Mouse (Mus musculus) splenic B cell, adult 2 months (primary cell): ENCODE measurements around the gene Lhx6.
"Not testable (repeated sequence)": the region's sequence is repeated elsewhere in the genome, so short reads cannot be mapped to it uniquely, and the experiment has no call there.

Source experiments
- DNase-seq: peaks from one replicate; pipeline ENCODE4 v3.0.0-alpha.2; 2011; ENCODE audit warnings: low read depth, low spot score
- H3K27me3 ChIP-seq: 2 replicates; pipeline ENCODE4 v1.6.1; 2012; ENCODE audit warnings: mild to moderate bottlenecking, low read length, moderate library complexity, mixed read lengths; ENCODE audit not compliant: control insufficient read depth, poor library complexity, insufficient read depth, severe bottlenecking
- H3K36me3 ChIP-seq: 2 replicates; pipeline ENCODE4 v1.6.1; 2012; ENCODE audit warnings: mild to moderate bottlenecking, low read length, moderate library complexity, mixed read lengths; ENCODE audit not compliant: control insufficient read depth, poor library complexity, insufficient read depth, severe bottlenecking

Gene Lhx6

DNA sequence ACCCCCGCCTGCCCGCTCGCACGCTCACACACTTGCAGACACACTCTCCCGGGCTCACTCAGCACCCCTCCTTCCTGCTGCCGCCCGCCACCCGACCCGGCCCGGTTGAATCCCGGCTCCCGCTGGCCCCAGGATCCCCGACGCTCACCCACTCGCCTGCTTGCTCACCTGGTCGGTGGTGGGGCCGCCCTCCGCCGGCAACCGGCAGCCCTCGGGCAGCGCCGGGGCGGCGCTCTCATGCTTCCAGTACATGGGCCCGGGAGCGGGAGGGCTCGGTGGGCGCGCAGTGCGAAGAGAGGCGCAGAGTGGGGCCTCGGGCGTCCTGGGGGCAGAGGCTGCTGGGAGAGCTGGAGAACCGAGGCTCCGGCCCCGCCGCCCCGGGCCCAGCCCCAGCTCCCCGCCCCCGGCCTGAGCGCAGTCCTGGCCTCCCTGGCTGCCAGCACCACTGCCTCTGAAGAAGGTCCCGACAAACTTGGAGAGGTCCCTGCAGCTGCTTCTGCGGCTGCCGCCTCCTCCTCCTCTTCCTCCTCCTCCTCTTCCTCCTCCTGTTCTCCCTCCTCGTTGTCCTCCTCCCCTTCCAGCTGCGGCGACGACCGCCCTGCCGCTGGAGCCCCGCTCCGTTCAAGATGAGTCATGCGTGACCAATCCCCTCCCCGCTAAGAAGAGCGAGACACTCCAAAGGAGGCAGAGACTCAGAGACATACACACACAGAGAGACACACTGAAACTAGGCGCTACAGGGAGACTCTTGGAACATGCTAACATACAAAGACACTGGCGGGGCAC, at the start of gene Lhx6:
Gene Lhx6, minus strand, starts transcription at position 453 of the 786 bp plus-strand sequence.
- H3K27me3 ChIP-seq = no peaks in the 10 kb centered on the region; the same call in 1 of the 2 replicates
- DNase-seq = no peak
- H3K36me3 ChIP-seq = no peaks in the 10 kb centered on the region

DNA sequence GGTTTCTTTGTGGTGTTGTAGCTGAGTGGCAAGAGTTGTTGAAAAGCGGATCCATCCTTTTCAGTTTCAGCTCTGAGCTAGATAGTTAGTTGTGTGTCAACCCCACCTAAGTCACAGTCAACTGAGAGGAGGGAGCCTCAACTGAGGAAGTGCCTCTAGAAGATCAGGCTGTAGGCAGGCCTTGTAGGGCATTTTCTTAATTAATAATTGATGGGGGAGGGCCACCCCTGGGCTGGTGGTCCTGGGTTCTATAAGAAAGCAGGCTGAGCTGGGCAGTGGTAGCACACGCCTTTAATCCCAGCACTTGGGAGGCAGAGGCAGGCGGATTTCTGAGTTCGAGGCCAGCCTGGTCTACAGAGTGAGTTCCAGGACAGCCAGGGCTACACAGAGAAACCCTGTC, 47.2 kb upstream of the Lhx6 start:
- H3K36me3 ChIP-seq, H3K27me3 ChIP-seq, DNase-seq: not testable (repeated sequence)

DNA sequence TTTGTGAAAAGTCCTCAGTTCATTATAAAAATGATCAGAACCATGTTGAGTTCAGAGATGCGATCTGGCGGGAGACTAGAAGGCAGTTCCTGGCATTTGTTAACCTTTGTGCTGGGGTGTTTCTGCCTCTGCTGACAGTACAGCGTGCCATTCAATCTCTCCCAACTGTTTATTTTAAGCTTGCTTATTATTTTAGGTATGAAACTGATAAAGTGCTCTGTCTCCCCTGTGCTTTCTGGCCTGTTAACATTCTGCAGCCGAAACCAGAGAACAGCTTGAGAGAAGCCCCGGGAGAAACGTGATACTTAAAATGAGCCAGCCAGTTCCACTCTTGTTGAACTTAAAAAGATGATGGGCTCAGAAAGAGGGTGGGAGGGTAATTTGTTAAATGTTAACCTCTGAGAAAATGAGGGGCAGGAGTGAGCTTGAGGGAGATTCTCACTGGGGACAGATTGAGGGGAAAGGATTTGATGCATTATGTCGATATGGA, 43.7 kb upstream of the Lhx6 start:
- 0 out of 2 replicates have a peak, but pooled peaks cover 6% of the 10 kb centered on the region for H3K36me3 ChIP-seq
- DNase-seq = no peak
- H3K27me3 ChIP-seq = no peaks in the 10 kb centered on the region

- Histone ChIP-seq H3K27me3 (no peaks in the 10 kb centered on the region), H3K36me3 (0 out of 2 replicates have a peak, but pooled peaks cover 2% of the 10 kb centered on the region)
- no peak for DNase-seq
Measured at GRCm38 (mm10) chr2:36139096-36139495, 33.9 kb upstream of the Lhx6 start.

GRCm38 (mm10) chr2:36136300-36136941, 31.2 kb upstream of the Lhx6 start, which contains the start of the genes Mrrf and Rbm18:
Mrrf (plus strand) TSS chr2:36136389.
Rbm18 (minus strand) TSS chr2:36136773.
- peak; percentile 92 for DNase-seq
- no peaks in the 10 kb centered on the region for H3K27me3 ChIP-seq
- peaks cover 2% of the 10 kb centered on the region for H3K36me3 ChIP-seq

DNA sequence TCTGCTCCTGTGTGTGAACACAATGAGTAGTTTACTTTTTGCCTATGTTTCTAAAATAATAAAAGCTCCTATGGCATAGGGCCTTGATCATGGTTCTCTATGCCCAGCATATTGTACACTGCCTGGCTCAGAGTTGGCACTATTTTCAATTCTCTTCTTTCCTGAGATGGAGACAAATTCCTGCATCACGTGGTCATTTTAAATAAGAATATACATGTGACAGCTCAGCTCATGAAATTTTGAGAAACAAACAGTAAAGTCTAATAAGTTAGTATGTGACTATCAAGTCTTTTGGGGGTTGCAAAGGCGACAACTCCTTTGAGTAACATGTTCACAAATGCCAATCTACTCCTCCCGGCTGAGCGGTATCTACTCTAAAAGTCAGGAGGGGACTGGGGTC, 30.7 kb upstream of the Lhx6 start:
- no peak for DNase-seq
- Histone ChIP-seq H3K36me3 (peaks cover 2% of the 10 kb centered on the region), H3K27me3 (no peaks in the 10 kb centered on the region)

DNA sequence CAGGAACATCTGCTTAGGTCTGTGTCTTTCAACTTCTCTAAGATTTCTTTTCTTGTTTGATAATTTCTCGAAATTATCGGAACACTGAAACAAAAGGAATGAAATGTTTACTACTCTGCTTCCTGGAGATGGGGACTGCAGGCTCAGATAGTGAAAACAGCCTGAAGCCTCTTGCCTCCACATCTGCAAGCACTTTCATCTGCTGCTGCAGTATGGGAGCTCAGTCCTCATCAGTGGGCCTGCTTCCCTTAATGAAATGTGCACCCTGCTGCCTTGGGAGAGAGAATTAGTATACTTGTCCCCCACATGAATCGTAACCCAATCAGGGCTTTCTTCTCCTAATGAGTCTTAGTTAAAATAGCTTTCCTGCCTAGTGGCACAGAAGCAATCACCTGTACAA, 23.8 kb upstream of the Lhx6 start:
- DNase-seq = no peak
- Histone ChIP-seq H3K36me3 (peaks cover 6% of the 10 kb centered on the region), H3K27me3 (no peaks in the 10 kb centered on the region)

- no peak for DNase-seq
- no peaks in the 10 kb centered on the region for H3K27me3 ChIP-seq
- peaks cover 9% of the 10 kb centered on the region for H3K36me3 ChIP-seq
Measured at GRCm38 (mm10) chr2:36127973-36128372, 22.8 kb upstream of the Lhx6 start.

GRCm38 (mm10) chr2:36126795-36127429, 21.7 kb upstream of the Lhx6 start:
- no peak for DNase-seq
- H3K27me3 ChIP-seq = no peaks in the 10 kb centered on the region

DNA sequence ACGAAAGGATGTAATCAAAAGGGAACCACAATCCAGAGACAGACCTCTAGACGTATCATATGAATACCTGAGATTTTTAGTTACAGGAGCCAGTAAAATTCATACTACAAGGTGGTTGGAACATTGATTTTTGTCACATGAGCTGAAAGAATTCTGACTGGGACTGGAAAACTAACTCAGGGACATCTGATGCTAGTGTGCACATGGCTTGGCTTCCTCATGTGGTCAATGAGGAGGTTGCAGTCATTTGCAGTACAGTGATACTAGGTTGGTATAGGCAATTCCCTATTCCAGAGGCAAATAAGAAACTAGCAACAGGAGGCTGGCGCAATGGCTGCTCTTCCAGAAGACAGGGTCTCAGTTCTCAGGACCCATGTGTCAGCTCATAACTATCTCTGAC, 7.4 kb upstream of the Lhx6 start:
- no peaks in the 10 kb centered on the region; the same call in 1 of the 2 replicates for H3K27me3 ChIP-seq
- DNase-seq = no peak
- no peaks in the 10 kb centered on the region; the same call in 1 of the 2 replicates for H3K36me3 ChIP-seq

More at GRCm38 (mm10) chr2:36126795-36127429, 21.7 kb upstream of the Lhx6 start:
- H3K36me3 ChIP-seq = peaks cover 12% of the 10 kb centered on the region

DNA sequence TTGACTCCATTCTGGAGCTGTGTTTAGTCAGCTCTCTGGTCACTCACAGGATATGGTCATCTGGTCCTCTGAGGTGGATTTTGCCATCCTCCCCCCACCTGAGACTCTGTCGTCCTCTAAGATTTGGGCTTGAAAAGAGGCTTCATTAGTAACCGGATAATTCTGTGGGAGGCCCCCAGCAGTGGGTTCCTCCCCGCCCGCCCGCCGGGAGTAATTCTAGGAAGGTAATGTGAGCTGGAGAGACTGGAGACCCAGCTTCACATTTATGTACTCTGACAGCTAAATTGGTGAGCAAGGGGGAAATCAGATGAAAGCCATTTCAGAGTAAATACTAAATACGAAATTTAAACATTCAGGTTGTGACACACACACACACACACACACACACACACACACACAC, 3.4 kb upstream of the Lhx6 start:
- DNase-seq = no peak
- Histone ChIP-seq H3K27me3 (no peaks in the 10 kb centered on the region; the same call in 1 of the 2 replicates), H3K36me3 (no peaks in the 10 kb centered on the region)

GRCm38 (mm10) chr2:36104436-36104955, 712 bp downstream of the Lhx6 start:
- no peaks in the 10 kb centered on the region; the same call in 1 of the 2 replicates for H3K27me3 ChIP-seq

DNA sequence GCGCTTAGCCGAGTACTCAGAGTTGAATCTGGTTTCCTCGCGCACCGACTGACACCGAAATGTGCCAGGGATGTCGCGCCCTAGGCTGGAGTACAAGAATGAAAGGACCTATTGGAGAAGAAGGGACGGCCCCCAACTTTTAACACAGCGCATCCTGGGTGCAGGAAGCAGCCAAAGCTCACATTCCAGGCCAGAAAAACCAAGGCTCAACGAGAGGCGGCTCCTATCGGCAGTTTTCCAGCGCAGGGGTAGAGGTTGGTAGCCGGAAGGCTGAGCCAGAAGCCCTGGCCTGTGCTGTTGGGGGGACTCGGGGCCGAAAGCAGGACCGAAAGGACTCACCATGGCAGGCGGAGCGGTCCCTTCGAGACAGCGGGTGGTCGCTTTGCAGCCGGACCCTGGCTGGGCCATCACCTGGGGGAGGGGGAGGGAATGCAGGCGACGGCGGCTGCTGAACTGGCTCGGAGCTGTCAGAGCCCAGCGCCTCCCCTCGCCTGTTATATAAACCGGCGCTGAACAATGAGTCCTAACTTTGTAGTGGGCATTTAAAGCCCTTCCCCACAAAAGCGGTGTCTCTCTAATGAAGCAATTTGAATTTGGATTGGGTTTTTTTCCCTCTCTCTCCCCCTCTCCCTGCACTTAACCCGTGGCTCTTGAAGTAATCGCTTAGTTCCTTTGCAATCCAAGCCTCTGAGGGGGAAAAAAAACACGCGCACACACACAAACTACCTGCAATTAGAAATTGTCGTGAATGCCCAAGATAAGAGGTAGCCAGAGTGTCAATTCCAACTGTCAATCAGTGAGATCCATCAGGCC, 1.4 kb downstream of the Lhx6 start:
- Histone ChIP-seq H3K27me3 (no peaks in the 10 kb centered on the region; the same call in 1 of the 2 replicates), H3K36me3 (no peaks in the 10 kb centered on the region)
- no peak for DNase-seq

More at GRCm38 (mm10) chr2:36104436-36104955, 712 bp downstream of the Lhx6 start:
- H3K36me3 ChIP-seq = no peaks in the 10 kb centered on the region
- no peak for DNase-seq

- H3K27me3 ChIP-seq = no peaks in the 10 kb centered on the region
- DNase-seq = no peak
- H3K36me3 ChIP-seq = no peaks in the 10 kb centered on the region
Measured at GRCm38 (mm10) chr2:36103069-36103554, 2.1 kb downstream of the Lhx6 start.
